Mouse (Mus musculus) myocyte (in vitro differentiated cells): ENCODE measurements around the gene Ezh1. TPM values are rescaled to one million over a fixed set of nuclear protein-coding genes. Genes with fewer than 3 reads are reported as not detected.

Experiments
- H3K27me3 ChIP-seq: one replicate; pipeline ENCODE4 v1.6.1; 2011; ENCODE audit not compliant: control insufficient read depth, insufficient read depth, insufficient read length
- H3K36me3 ChIP-seq: one replicate; pipeline ENCODE4 v1.6.1; 2011; ENCODE audit not compliant: control insufficient read depth, insufficient read depth
- H3K4me2 ChIP-seq: one replicate; pipeline ENCODE4 v1.6.1; 2011; ENCODE audit warnings: low read depth, control low read depth
- H3K4me3 ChIP-seq: one replicate; pipeline ENCODE4 v1.5.1; 2011; ENCODE audit warnings: mild to moderate bottlenecking, control low read depth, moderate library complexity
- H3K79me2 ChIP-seq: one replicate; pipeline ENCODE4 v1.6.1; 2011; ENCODE audit not compliant: control insufficient read depth, insufficient read depth
- H3ac ChIP-seq: one replicate; pipeline ENCODE4 v1.6.1; 2011; ENCODE audit not compliant: control insufficient read depth, insufficient read length
- CEBPB ChIP-seq: IDR thresholded peaks from 2 replicates; pipeline ENCODE4 v1.6.1; 2011; ENCODE audit warnings: mild to moderate bottlenecking, moderate library complexity; ENCODE audit not compliant: poor library complexity, insufficient read depth, severe bottlenecking
- E2F4 ChIP-seq: IDR thresholded peaks from one replicate; pipeline ENCODE4 v1.6.1; 2011; ENCODE audit warnings: mild to moderate bottlenecking, control low read depth, moderate library complexity; ENCODE audit not compliant: insufficient read depth
- MAX ChIP-seq: IDR thresholded peaks from one replicate; pipeline ENCODE4 v1.6.1; 2011; ENCODE audit warnings: low read depth, mild to moderate bottlenecking, control low read depth
- MYOD1 ChIP-seq, 3 experiments: IDR thresholded peaks; one replicate each; pipeline ENCODE4 v1.6.1; 2011; ENCODE audit warnings: control low read depth in 2 of 3, low read depth in 2 of 3, mild to moderate bottlenecking in 2 of 3, moderate library complexity in 1 of 3; ENCODE audit not compliant: insufficient read length in 2 of 3, control insufficient read depth in 1 of 3
- MYOG ChIP-seq, 3 experiments: IDR thresholded peaks; one replicate each; pipeline ENCODE4 v1.6.1; 2011; ENCODE audit warnings: control low read depth in 2 of 3, low read depth in 2 of 3, mild to moderate bottlenecking in 2 of 3; ENCODE audit not compliant: insufficient read length in 2 of 3, control insufficient read depth in 1 of 3, insufficient read depth in 1 of 3
- POLR2A ChIP-seq: IDR thresholded peaks from one replicate; pipeline ENCODE4 v1.6.1; 2011; ENCODE audit warnings: low read depth, mild to moderate bottlenecking, control low read depth, moderate library complexity; ENCODE audit not compliant: insufficient read length
- POLR2AphosphoS2 ChIP-seq: IDR thresholded peaks from one replicate; pipeline ENCODE4 v1.6.1; 2011; ENCODE audit warnings: low read depth, control low read depth; ENCODE audit not compliant: insufficient read length
- REST ChIP-seq: IDR thresholded peaks from one replicate; pipeline ENCODE4 v1.6.1; 2011; ENCODE audit warnings: mild to moderate bottlenecking, control low read depth, moderate library complexity; ENCODE audit not compliant: insufficient read depth, insufficient read length
- SRF ChIP-seq: IDR thresholded peaks from one replicate; pipeline ENCODE4 v1.6.1; 2011; ENCODE audit warnings: low read depth; ENCODE audit not compliant: control insufficient read depth, insufficient read length
- TCF12 ChIP-seq: IDR thresholded peaks from one replicate; pipeline ENCODE4 v1.6.1; 2011; ENCODE audit warnings: mild to moderate bottlenecking, control low read depth; ENCODE audit not compliant: poor library complexity, insufficient read depth, severe bottlenecking
- TCF3 ChIP-seq: IDR thresholded peaks from one replicate; pipeline ENCODE4 v1.6.1; 2011; ENCODE audit warnings: low read depth, control low read depth; ENCODE audit not compliant: insufficient read length
- USF1 ChIP-seq: IDR thresholded peaks from one replicate; pipeline ENCODE4 v1.6.1; 2011; ENCODE audit warnings: low read depth, mild to moderate bottlenecking, control low read depth, moderate library complexity
- polyA plus RNA-seq: library from polyadenylated mRNA; unstranded; fragments of >200 nt; fragmentation: generic; extraction: Trizol; gene quantifications from one replicate; pipeline ENCODE4 v1.2.1, GENCODE M21; 2012; ENCODE audit warnings: missing spikeins

Ezh1 gene
- polyA plus RNA-seq, 1 experiment: 13.7 TPM

- H3K27me3 ChIP-seq: peaks cover 55% of the 10 kb centered on the region
- H3ac ChIP-seq: no peak overlapping the region
- no peak overlapping the region for H3K4me3 ChIP-seq
- no peak overlapping the region for H3K4me2 ChIP-seq
- no peaks in the 10 kb centered on the region for H3K79me2 ChIP-seq
- TF ChIP-seq MYOG (IDR thresholded peaks at IDR 0.05; ENCODE audit: control insufficient read depth in 1 of 3, insufficient read depth in 1 of 3, insufficient read length in 2 of 3, low read depth in 2 of 3): no peak
- no peak for TF ChIP-seq CEBPB
- TF ChIP-seq POLR2AphosphoS2: no peak
- no peak for TF ChIP-seq TCF12
- no peak for TF ChIP-seq MAX
- no peak for TF ChIP-seq SRF
- TF ChIP-seq POLR2A: no peak
- TF ChIP-seq USF1: no peak
- TF ChIP-seq REST: no peak
- TF ChIP-seq MYOD1 (IDR thresholded peaks at IDR 0.05; ENCODE audit: control insufficient read depth in 1 of 3, insufficient read length in 2 of 3, low read depth in 2 of 3): no peak
- TF ChIP-seq TCF3: no peak
- no peak for TF ChIP-seq E2F4
- H3K36me3 ChIP-seq: no peaks in the 10 kb centered on the region
Observed at GRCm38 (mm10) chr11:101264954-101265471, 38.8 kb upstream of the Ezh1 start.

GRCm38 (mm10) chr11:101263989-101264280 lies 37.7 kb upstream of the Ezh1 start:
- H3K4me3 ChIP-seq: no peak overlapping the region
- TF ChIP-seq MYOG (IDR thresholded peaks at IDR 0.05; ENCODE audit: control insufficient read depth in 1 of 3, insufficient read depth in 1 of 3, insufficient read length in 2 of 3, low read depth in 2 of 3): no peak

GRCm38 (mm10) chr11:101263138-101263988 lies 37.1 kb upstream of the Ezh1 start:
- Histone ChIP-seq H3ac (no peak overlapping the region), H3K27me3 (peaks cover 42% of the 10 kb centered on the region), H3K4me2 (no peak overlapping the region), H3K79me2 (no peaks in the 10 kb centered on the region), H3K4me3 (no peak overlapping the region), H3K36me3 (no peaks in the 10 kb centered on the region)
- TF ChIP-seq CEBPB (no peak), TCF12 (no peak), E2F4 (no peak), REST (no peak), MYOD1 (IDR thresholded peaks at IDR 0.05; ENCODE audit: control insufficient read depth in 1 of 3, insufficient read length in 2 of 3, low read depth in 2 of 3) (no peak), MYOG (IDR thresholded peaks at IDR 0.05; ENCODE audit: control insufficient read depth in 1 of 3, insufficient read depth in 1 of 3, insufficient read length in 2 of 3, low read depth in 2 of 3) (no peak), TCF3 (no peak), USF1 (no peak), POLR2A (no peak), POLR2AphosphoS2 (no peak), MAX (no peak), SRF (no peak)

More at GRCm38 (mm10) chr11:101263989-101264280, 37.7 kb upstream of the Ezh1 start:
- Histone ChIP-seq H3K36me3 (no peaks in the 10 kb centered on the region), H3K4me2 (no peak overlapping the region), H3ac (no peak overlapping the region), H3K27me3 (peaks cover 45% of the 10 kb centered on the region), H3K79me2 (no peaks in the 10 kb centered on the region)

GRCm38 (mm10) chr11:101262272-101262967 lies 36.2 kb upstream of the Ezh1 start:
- no peak for TF ChIP-seq REST
- no peak for TF ChIP-seq CEBPB
- no peak for TF ChIP-seq POLR2A
- no peak for TF ChIP-seq TCF12
- no peak for TF ChIP-seq USF1
- TF ChIP-seq POLR2AphosphoS2: no peak
- no peak for TF ChIP-seq MYOG (IDR thresholded peaks at IDR 0.05; ENCODE audit: control insufficient read depth in 1 of 3, insufficient read depth in 1 of 3, insufficient read length in 2 of 3, low read depth in 2 of 3)
- no peak for TF ChIP-seq SRF
- TF ChIP-seq MYOD1 (IDR thresholded peaks at IDR 0.05; ENCODE audit: control insufficient read depth in 1 of 3, insufficient read length in 2 of 3, low read depth in 2 of 3): no peak
- Histone ChIP-seq H3K27me3 (peaks cover 42% of the 10 kb centered on the region), H3K36me3 (no peaks in the 10 kb centered on the region), H3K4me2 (no peak overlapping the region), H3ac (no peak overlapping the region), H3K4me3 (no peak overlapping the region), H3K79me2 (no peaks in the 10 kb centered on the region)

- no peaks in the 10 kb centered on the region for H3K79me2 ChIP-seq
- peak overlapping the region; percentile 70 for H3K4me2 ChIP-seq
- H3K36me3 ChIP-seq: no peaks in the 10 kb centered on the region
- TF ChIP-seq MYOG (IDR thresholded peaks at IDR 0.05; ENCODE audit: control insufficient read depth in 1 of 3, insufficient read depth in 1 of 3, insufficient read length in 2 of 3, low read depth in 2 of 3) (no peak), REST (no peak), MAX (no peak), POLR2A (no peak), CEBPB (no peak), MYOD1 (IDR thresholded peaks at IDR 0.05; ENCODE audit: control insufficient read depth in 1 of 3, insufficient read length in 2 of 3, low read depth in 2 of 3) (no peak), USF1 (no peak), POLR2AphosphoS2 (no peak), TCF12 (no peak), SRF (no peak), E2F4 (no peak), TCF3 (no peak)
- no peak overlapping the region for H3ac ChIP-seq
- no peak overlapping the region for H3K4me3 ChIP-seq
- H3K27me3 ChIP-seq: peaks cover 42% of the 10 kb centered on the region
Observed at GRCm38 (mm10) chr11:101260826-101261380, 34.6 kb upstream of the Ezh1 start.
